14 mouse cellular contexts compared by ENCODE assay signal in genomic region chr5:54098219-54098618, GRCm38 (mm10).
A peak's percentile ranks its signal among the peaks of the same experiment; 100 is the strongest.
DNase-seq lines count a peak whose midpoint lies in the region; ATAC-seq and TF ChIP-seq lines count a peak whose summit lies in the region.
"Had no signal": no experiment of that assay in that cellular context is flagged by ENCODE, and none has a peak within 500 bp of the region (broad histone marks: within the 10 kb centered on the region; RNA-seq: fewer than 3 reads in every experiment).

No protein-coding gene starts in this region.

- peak overlapping the region; percentile 44 for H3K27ac ChIP-seq in MEL (ENCODE audit: control insufficient read depth, low read depth, low read length)
- H3K27ac ChIP-seq: forebrain, embryonic 10.5 days; midbrain, embryonic 15.5 days had no signal

- H3K36me3 ChIP-seq in MEL (ENCODE audit: control insufficient read depth in 1 of 2, insufficient read depth in 2 of 2, low read length in 2 of 2), result peaks cover 0 to 18% of the 10 kb centered on the region in 2 experiments; a peak in 3 of 4 replicates
- H3K36me3 ChIP-seq: heart, embryonic 12.5 days; midbrain, embryonic 15.5 days had no signal

- TF ChIP-seq RAD21 in MEL (IDR thresholded peaks at IDR 0.05; ENCODE audit: low read depth, low read length), result no peak

- intact Hi-C loops in left cerebral cortex, postnatal 4 days (cut with DNase I), result loop anchor here (10.0 kb wide), 1 partner anchor 93 kb away; no protein-coding TSS in a partner anchor

- no peaks in the 10 kb centered on the region for H3K27me3 ChIP-seq in MEL (ENCODE audit: control insufficient read depth in 1 of 2, insufficient read depth in 2 of 2, low read length in 2 of 2)
- H3K27me3 ChIP-seq: heart, embryonic 12.5 days; midbrain, embryonic 15.5 days had no signal

- H3K4me3 ChIP-seq in MEL (ENCODE audit: control insufficient read depth in 1 of 2, insufficient read depth in 1 of 2, low read depth in 2 of 2, low read length in 2 of 2), result no peak overlapping the region
- H3K4me3 ChIP-seq: forebrain, embryonic 10.5 days; heart, embryonic 12.5 days; midbrain, embryonic 15.5 days had no signal

- H3K79me2 ChIP-seq in MEL (ENCODE audit: control insufficient read depth, insufficient read depth, low read length, poor library complexity), result no peaks in the 10 kb centered on the region

- no peak for TF ChIP-seq POLR2A in MEL (IDR thresholded peaks at IDR 0.05; ENCODE audit: control insufficient read depth in 1 of 2, insufficient read depth in 1 of 2, low read depth in 1 of 2, low read length in 2 of 2, poor library complexity in 1 of 2)

- TF ChIP-seq CTCF in MEL (IDR thresholded peaks at IDR 0.05 in 2 of 3, conservative IDR thresholded peaks at IDR 0.05 in 1 of 3; ENCODE audit: control insufficient read depth in 1 of 3, insufficient read depth in 1 of 3, low read depth in 2 of 3, low read length in 3 of 3, poor library complexity in 1 of 3, severe bottlenecking in 1 of 3), result no peak

- peak overlapping the region; percentile 29; the same call in 1 of the 2 replicates for H3K9ac ChIP-seq in MEL (ENCODE audit: control insufficient read depth, low read depth, low read length, poor library complexity, severe bottlenecking)
- H3K9ac ChIP-seq: heart, embryonic 12.5 days; midbrain, embryonic 15.5 days had no signal

- ATAC-seq in inflammation-experienced regulatory T-cells, adult 6 months, result peak; percentile 38
- ATAC-seq: midbrain, embryonic 15.5 days had no signal

- no peak for TF ChIP-seq EP300 in MEL (IDR thresholded peaks at IDR 0.05; ENCODE audit: low read depth in 1 of 2, low read length in 2 of 2)

- H3K9me3 ChIP-seq in MEL (replicated peaks; ENCODE audit: insufficient read depth, low read length), result no peaks in the 10 kb centered on the region
- H3K9me3 ChIP-seq: forebrain, embryonic 10.5 days; midbrain, embryonic 15.5 days had no signal

- peaks cover 8 to 9% of the 10 kb centered on the region in 2 experiments; a peak in 3 of 4 replicates for H3K4me1 ChIP-seq in MEL (ENCODE audit: control insufficient read depth in 1 of 2, insufficient read depth in 2 of 2, low read length in 2 of 2)

- DNase-seq in left cerebral cortex, adult 18-20 months (ENCODE audit: low spot score in 2 of 2), result peak; percentile 38 to 51
- DNase-seq in left cerebral cortex, postnatal 4 days, result no peak
- peak; percentile 21 for DNase-seq in MEL (ENCODE audit: low read depth, low spot score)
- peak; percentile 44 for DNase-seq in testis, postnatal 10 days (ENCODE audit: low spot score)
- no peak for DNase-seq in spleen, postnatal 4 days (ENCODE audit: low spot score in 2 of 2)
- DNase-seq in layer of hippocampus, adult 9-10 months (ENCODE audit: low spot score), result no peak
- no peak for DNase-seq in urinary bladder, adult 2 months (ENCODE audit: low spot score)
- DNase-seq: cerebellum, postnatal 25 days; kidney, adult 2 months; retina, postnatal 1 day had no signal

TF ChIP-seq in MEL, 35 proteins besides CTCF, POLR2A, EP300 and RAD21:
- TF ChIP-seq MAFK (IDR thresholded peaks at IDR 0.05; ENCODE audit: borderline replicate concordance, low read depth, low read length), result peak; percentile 67; the same call in 1 of the 2 replicates
- TF ChIP-seq ELF1 (IDR thresholded peaks at IDR 0.05; ENCODE audit: low read depth, low read length), result no peak

Comparison
In these comparisons a context has a peak if more than half of its experiments do, and no peak if none do; other contexts are left out.
1. DNase-seq: peak in left cerebral cortex, adult 18-20 months (2 of 2), MEL (single experiment) and testis, postnatal 10 days (single experiment); none in left cerebral cortex, postnatal 4 days (single experiment), spleen, postnatal 4 days (0 of 2), layer of hippocampus, adult 9-10 months (single experiment) and urinary bladder, adult 2 months (single experiment).